Mouse (Mus musculus): ENCODE data around the gene Trim37.
"Not testable (repeated sequence)": the region's sequence is repeated elsewhere in the genome, so short reads cannot be mapped to it uniquely, and the experiment has no call there.

The Trim37 gene

DNA sequence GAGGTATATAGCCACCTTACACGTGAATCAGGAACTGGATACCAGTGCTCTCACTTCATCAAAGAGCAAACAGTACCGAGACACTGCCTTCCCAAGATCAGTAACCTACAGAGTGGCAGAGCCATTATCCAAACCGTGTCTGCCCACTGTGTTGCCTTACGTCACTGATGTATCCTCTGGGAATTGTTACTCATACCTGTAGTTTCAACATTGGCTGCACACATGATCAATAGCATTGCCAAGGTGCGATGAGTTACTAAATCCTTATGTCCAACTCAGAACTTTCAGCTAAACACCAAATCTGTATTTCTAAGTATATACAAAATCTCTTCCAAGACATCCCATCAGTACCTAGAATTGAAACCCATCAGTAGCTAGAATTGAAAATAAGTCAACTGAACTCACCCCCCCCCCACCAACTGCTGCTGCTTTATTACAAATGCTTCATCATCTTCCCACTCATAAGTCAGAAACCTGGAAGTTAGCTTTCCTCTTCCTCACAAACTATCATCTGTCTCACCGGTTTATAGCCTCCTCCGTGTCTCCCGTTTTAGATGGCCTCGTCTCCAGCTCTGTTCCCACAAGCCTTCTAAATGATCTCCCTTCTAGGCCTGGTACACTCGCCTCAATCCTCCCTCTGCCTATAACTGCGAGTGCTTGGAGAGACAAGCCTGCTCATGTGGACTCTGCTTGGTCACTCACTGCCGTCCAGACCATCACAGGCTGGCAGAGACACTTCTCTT is 108.0 kb downstream of the Trim37 start:
- DNase-seq: no peak

DNA sequence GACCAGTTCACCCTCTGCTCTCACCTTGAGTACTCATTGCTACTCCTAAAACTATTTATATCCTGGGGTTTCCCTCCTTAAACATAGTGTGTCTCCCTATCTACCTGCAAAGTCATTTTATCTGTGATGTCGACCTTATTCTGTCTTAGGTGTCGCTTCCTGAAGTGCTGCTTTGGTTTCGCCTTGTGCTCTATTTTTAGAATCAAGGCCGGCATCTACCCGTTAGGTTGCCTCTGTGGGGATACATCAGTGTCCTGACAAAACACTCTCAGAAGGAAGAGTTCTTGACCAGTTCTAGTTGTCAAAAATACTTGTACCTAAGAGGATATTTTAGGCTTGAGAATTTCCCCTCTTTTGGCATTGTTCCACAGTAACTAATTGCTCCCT is 108.6 kb downstream of the Trim37 start:
- DNase-seq: peak; percentile 28

GRCm38 (mm10) chr11:87238891-87239530 is 112.1 kb downstream of the Trim37 start:
- no peak for DNase-seq

- DNase-seq: peak; percentile 55
These were observed 113.4 kb downstream of the Trim37 start for GRCm38 (mm10) chr11:87240141-87240832.

DNA sequence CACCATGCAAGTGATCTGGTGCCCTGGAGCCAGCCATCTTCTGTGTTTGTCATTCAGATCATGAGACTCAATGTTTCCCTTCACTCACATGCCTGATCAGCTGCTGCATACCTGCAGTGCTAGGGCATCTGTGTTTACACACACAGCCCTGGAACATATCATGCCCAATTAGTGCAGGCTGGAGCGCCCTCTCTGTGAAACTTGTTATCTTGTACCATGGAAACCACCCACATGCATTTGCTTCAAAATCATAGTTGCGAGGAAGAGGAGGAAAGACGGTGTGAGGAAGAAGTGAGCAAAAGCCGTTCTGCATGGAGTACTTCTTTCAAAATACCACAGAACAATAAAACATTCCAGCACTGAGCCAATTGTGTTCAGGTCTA is 113.9 kb downstream of the Trim37 start:
- no peak for DNase-seq

GRCm38 (mm10) chr11:87241256-87241655 is 114.4 kb downstream of the Trim37 start:
- DNase-seq: peak; percentile 65

DNA sequence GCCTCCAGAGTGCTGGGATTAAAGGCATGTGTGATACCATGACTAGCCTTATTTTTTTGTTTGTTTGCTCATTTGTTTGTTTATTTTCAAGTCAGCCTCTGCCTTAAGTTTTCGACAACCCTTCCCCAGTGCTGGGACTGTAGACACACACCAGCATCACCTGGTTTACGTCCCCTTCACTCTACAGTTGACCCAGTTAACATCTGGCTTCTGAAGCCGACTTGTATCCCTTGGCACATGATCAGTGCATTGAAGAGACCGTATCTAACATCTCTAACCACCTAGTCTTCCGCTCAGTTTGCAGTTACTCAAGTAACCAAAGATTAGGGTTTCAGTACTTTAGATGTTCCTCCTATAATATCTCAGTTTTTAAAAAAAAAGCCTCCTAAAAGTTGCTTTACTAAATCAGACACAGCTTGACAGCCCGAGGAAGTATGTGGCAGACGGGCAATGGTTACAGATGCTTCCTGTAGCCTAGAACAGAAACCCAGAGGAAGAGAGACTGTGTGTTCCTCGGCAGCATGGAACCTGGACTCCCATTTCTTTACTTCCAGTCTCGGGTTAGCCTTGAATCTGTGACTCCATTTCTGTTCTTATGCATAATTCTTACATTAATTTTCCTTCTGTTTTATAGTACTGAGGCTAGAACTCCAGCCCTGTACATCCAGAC is 118.4 kb downstream of the Trim37 start:
- peak; percentile 57 for DNase-seq

DNA sequence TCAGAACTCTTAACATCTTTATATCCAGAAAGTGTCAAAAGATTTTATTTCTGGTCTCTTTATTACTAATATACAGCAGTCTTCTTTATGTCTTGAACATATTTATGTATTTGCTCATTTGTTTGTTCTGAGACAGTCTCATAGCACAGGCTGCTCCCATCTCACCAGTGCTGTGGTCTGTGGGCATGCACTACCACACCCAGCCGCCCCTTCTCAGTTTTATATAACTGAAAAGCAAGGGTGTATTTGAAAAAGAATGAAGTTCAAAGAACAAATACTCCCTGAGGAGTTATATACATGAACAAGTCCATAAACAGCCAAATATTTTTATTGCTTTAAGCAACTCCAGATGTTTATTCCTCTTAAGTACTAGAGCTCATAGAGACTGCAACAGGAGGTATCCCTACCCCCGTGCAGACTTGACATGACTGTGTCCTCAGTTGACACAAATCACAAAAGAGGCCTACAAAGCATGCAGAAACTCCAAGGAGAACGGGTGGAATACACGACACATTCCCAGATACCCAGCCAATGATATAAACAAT is 119.3 kb downstream of the Trim37 start:
- DNase-seq: peak; percentile 32

- DNase-seq: peak; percentile 47
These were observed 120.0 kb downstream of the Trim37 start for GRCm38 (mm10) chr11:87246724-87247493.

- DNase-seq: no peak
These were observed 120.6 kb downstream of the Trim37 start for GRCm38 (mm10) chr11:87247494-87247866.

- no peak for DNase-seq
These were observed 123.3 kb downstream of the Trim37 start for GRCm38 (mm10) chr11:87250132-87250531.

GRCm38 (mm10) chr11:87253294-87253693 is 126.4 kb downstream of the Trim37 start:
- no peak for DNase-seq

DNA sequence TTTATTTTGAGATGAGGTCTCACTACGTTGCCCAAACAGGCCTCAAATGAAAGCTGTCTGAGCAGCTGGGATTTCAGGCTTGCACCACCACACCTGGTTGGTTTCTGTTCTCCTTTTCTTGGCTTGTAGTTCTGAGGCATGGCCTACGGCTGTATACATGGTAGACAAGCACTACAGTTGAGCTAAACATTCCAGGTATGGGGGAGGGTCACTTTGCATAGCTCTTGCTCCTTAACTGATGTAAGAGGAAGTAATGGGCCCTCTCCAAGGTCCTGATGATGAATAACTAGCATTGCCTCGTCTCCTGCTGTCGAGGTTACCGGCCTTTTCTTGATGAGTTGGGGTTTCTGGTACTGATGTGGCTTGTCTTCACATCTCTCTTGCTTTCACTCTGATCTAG is 127.3 kb downstream of the Trim37 start:
- peak; percentile 23 for DNase-seq

DNA sequence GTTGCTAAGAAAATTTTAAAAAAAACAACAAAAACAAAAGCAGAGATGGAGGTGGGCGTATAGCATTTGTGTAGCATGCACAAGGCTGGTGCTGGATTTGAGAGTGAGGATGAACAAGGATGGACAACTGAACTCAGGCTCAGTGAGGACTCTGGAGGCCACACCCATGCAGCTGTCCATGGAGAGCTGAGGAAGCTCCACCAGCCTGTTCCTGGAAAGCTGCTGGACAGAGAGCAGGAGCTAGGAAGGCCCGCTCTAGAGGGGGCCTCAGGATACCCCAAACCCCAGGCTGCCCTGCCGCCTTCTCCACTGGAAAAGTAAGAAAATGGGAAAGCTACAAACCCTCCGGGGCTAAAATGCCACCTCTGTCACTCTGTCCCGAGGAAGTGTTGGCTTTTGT is 130.4 kb downstream of the Trim37 start:
- DNase-seq: no peak

DNA sequence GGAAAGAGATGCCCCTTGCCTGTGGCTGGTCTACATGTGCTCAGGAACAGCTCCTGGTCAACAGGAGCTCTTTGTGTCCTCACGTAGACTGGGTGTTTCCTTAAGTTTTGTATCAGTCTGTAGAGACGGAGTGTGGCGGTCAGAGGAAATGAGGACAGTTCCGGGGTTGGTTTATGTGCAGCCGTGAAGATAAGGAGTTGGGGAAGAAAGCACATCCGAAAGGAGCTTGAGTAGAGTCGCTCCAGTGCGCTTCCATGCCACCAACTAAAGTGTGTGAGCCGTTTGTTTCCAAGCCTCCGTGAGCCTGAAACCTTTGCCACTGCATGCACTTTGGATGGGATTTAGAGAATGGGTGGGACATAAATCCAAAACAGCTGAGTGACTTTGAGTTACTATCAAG is 132.9 kb downstream of the Trim37 start:
- no peak for DNase-seq

DNA sequence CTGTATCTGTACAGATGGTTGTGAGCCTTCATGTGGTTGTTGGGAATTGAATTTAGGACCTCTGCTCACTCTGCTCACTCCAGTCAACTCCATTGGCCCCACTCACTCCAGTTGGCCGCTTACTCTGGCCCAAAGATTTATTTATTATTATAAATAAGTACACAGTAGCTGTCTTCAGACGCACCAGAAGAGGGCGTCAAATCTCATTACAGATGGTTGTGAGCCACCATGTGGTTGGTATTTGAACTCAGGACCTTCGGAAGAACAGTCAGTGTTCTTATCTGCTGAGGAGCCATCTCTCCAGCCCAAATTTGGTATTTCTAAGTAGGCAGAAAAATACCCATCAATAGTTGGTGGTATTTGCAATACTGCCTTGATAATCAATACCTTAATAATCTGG is 134.8 kb downstream of the Trim37 start:
- not testable (repeated sequence) for DNase-seq

DNA sequence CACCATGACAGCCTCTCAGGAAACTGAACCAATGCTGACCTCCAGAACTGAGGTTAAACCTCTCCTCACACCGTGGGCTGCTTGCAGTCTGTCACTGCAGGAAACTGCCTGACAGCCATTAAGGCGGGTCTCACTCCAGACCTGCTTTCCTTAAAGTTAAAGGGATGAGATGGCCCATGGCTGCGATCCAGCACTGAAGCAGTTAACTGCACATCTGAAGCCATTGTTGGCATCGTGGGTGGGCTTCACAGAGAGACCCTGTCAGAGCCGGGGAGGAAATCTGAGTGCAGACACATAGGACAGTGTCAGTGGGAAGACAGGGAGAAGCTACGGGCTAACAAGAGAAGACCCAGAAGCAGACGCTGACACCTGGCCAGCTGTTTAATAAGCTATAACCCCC is 137.1 kb downstream of the Trim37 start:
- no peak for DNase-seq

DNA sequence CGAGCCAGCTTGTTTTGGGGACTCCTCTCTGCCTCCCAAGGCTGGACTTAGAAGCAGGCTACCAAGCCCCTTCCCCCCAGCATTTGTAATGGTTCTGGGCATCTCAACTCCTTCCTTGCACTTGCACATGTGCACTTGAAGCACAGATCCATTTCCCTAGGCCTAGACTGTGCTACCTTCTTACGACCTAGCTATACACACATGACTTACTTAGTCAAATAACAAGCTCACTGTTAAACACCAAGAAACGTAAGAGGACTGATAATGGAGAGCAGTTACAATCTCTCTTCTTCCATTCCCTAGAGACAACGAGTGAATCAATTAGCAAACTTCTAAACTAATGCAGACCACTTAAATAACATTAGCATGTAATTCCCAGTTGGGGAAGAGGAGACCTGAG is 139.4 kb downstream of the Trim37 start:
- DNase-seq: no peak

DNA sequence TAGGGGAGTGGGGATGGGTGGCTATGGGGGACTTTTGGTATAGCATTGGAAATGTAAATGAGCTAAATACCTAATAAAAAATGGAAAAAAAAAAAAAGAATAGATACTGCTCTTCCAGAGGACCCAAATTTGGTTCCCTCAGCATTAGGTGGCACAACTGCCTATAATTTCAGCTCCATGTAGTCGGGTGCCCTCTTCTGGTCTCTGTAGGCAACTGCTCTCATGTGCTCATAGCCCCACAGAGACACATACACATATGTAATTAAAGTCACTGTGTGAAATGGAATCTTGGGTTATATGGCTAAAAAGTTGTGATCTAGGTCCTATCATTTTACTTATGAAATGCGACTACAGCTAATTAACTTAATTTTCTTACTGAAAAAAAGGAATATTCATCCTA is 141.9 kb downstream of the Trim37 start:
- DNase-seq: peak; percentile 49
